Mouse (Mus musculus) MEL-GATA-1-ER (cell line): ENCODE data around the gene Fosl2.
A peak's percentile ranks its signal among the peaks of the same experiment; 100 is the strongest.

Experiments
- DNase-seq: peaks from one replicate; pipeline ENCODE4 v3.0.0-alpha.2; 2012; ENCODE audit warnings: low read depth; ENCODE audit errors: extremely low read depth

The Fosl2 gene

DNA sequence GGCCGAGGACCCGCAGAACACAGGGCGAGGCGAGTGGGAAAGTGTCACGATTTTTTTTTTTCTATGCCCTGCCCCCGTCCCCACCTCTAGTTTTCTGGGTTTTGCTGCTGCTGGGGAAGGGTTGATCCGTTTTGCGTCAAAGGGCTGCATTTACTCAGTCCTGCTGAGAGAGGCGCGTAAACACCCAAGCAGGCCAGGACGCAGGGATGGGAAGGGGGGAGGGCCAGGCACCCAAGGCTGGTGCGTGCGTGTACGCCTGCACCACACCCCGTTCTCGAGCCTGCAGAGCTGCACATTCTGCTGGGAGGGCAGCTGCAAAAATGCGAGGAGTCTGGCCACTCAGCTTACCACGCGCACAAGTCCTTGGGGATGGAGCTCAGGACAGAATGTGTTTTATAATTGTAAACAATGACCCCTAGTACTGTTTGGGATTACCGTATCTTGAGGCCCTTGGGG is 2.0 kb upstream of the Fosl2 start:
- DNase-seq = no peak

DNA sequence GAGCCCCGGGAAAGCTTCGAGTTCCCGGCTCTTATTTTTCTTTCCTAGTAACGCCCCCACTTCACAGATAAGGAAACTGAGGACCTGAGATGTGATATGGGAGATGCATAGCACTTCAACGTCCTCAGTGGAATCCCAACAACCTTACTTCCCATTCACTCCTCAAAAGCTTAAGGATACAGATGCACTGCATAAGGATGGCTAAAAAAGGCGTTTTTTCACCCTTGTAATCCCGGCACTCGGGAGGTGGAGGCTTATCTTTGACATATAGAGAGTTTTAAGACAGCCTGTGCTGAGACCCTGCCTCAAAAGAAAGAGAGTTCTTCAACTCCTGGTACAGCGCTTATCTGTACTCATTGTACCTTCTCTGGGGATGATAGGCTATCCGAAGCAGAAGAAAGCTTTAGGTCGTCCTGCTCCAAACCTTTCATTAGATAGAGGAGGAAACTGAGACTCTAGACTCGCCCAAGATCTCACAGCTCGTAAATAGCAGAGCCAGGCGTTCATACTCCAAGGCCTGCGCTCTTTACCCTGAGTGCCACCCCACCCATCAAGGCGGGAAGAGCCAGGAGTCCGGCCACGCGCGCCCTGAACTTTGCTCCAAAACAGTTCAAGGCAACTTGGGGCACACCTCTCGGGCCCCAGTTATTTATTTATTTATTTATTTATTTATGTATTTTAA is 1.4 kb upstream of the Fosl2 start:
- DNase-seq = peak; percentile 38

DNA sequence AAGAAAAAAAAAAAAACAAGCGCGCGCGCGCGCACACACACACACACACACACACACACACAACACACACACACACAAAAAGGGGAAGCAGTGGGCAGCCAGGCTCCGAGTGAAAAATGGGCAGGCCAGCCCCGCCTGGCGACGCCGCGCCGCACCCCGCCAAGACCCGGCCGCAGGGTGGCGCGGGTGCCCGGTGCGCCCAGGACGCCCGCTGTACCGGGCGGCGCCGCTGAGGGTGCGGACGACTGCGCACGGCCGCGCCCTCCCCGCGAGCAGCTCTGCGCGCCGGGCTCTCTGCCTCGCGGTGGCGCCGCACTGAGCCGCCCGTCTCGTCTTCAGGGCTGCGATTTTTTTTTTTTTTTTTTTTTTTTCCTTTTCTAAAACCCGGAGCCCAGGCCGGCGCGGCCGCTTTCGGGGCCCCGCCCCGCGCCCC is 682 bp upstream of the Fosl2 start:
- peak; percentile 67 for DNase-seq

GRCm38 (mm10) chr5:32136301-32136863 is 781 bp downstream of the Fosl2 start:
- DNase-seq = peak; percentile 44

DNA sequence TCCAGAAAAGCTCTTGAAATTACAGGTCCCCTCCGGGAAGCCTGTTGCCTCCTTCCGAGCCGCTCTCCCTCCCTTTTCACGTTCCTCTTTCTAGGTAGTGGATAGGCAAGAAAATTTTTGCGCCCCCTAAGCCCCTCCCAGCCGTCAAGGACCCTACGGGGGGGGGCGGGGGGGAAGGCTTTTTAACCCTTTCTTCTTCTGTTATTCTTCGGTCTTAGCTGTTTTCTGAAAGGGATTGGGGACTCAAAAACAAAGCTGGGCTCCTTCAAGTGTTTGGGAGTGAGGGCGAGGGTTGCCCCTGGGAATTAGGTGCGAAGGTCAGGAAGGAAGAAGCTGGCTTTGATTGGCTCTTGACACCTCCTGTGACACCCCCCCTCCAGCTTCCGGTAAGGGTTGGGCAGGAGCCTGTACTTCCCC is 1.5 kb downstream of the Fosl2 start:
- DNase-seq = peak; percentile 62

- DNase-seq = peak; percentile 22
Observed at GRCm38 (mm10) chr5:32138446-32139195, 3.0 kb downstream of the Fosl2 start.

DNA sequence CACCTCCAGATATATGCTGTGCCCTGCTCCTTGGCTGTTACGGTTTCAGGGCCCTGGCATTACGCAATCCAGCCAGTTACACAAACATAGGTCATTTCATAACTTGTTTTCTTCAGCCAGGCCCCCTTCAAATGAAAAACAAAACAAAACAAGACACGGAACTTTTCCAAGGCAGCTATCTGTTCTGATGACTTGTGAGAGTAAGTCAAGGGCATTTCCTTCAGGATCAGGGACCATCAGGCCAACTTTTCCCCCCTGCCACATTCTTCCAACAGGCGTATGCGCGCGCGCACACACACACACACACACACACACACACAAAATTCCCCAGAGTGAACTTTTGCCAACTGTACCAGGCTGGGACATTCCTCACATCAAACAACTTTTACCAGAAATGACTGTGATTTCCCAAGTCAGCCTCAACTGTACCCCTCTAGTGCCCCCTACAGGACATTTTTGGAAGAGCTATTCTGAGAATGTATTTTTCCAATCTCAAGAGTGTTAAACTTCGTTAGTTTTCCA is 4.0 kb downstream of the Fosl2 start:
- DNase-seq = peak; percentile 33

DNA sequence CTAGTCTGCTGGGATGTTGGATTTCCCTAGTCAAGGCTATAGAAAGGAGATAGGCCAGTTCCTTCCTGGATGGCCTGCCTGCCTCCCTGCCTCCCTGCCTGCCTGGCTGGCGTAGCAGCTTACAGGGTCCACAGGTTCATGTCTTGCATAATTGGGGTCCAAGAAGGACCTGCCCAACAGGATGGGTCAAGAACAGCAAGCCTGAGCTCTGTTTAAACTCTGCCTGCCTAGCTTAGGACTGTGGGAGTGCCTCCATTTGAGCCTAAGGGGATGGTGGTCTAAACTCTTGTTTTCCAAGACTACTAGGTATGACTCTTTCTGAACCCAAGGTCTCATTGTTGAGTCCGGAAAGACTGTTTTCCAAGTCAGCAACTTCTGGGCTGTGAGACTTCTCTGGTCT is 6.3 kb downstream of the Fosl2 start:
- DNase-seq = no peak

- no peak for DNase-seq
Observed at GRCm38 (mm10) chr5:32143433-32143970, 7.9 kb downstream of the Fosl2 start.

- DNase-seq = no peak
Observed at GRCm38 (mm10) chr5:32146281-32146680, 10.7 kb downstream of the Fosl2 start.

DNA sequence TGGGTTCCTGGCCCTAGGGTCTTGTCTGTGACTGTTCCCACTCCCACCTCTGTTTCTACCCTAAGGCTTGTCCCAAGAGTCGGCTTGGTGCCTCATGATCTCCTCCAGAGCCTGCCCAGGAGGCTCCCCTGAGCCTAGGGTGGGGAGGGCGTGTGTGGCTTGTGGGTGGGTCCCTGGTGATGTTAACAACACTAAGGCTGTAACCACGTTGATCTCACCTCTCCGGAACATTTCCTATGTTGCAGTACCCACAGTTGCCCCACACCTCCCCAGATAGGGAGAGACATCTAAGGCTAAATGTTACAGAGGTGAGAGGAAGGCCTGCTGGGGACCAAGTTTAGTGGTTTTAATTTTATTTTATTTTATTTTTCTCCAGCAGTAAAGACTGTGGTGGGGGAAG is 13.0 kb downstream of the Fosl2 start:
- DNase-seq = no peak

DNA sequence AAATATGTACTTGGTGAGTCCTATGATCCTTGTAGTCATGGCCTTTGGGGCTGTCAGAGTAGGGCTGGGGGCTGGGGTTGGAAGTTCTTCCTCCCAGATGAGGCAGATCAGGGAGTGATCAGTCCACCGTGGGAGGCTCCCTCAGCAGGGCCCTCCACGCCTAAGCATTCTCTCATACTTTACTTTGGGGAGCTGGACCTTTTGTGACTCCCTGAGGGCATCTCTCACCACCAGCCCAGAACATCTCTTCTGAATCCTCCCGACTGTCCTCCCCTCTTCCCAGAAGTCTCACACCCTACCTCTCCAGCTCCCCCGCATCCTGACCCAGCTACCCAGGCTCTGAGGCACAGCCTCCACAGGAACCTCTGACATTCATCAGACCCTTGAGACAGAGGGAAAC is 15.6 kb downstream of the Fosl2 start:
- DNase-seq = no peak

- DNase-seq = no peak
Observed at GRCm38 (mm10) chr5:32152725-32153417, 17.3 kb downstream of the Fosl2 start.

DNA sequence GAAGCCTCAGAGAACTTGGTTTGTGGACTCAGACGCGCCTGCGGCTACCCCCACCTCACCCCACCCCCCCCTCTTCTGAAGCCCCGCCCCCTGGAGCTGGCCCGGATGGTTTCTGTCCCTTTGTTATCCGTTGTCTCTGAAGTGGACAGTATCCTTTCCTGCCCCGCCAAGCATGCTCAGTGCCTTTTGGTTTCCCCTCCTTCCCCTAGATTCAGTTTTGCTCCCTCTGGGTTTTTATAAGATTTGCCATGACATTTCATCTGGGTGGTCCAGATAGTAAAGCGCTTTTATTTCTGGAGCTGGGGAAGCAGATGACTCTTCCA is 17.8 kb downstream of the Fosl2 start:
- no peak for DNase-seq

- DNase-seq = no peak
Observed at GRCm38 (mm10) chr5:32153791-32154490, 18.3 kb downstream of the Fosl2 start.

DNA sequence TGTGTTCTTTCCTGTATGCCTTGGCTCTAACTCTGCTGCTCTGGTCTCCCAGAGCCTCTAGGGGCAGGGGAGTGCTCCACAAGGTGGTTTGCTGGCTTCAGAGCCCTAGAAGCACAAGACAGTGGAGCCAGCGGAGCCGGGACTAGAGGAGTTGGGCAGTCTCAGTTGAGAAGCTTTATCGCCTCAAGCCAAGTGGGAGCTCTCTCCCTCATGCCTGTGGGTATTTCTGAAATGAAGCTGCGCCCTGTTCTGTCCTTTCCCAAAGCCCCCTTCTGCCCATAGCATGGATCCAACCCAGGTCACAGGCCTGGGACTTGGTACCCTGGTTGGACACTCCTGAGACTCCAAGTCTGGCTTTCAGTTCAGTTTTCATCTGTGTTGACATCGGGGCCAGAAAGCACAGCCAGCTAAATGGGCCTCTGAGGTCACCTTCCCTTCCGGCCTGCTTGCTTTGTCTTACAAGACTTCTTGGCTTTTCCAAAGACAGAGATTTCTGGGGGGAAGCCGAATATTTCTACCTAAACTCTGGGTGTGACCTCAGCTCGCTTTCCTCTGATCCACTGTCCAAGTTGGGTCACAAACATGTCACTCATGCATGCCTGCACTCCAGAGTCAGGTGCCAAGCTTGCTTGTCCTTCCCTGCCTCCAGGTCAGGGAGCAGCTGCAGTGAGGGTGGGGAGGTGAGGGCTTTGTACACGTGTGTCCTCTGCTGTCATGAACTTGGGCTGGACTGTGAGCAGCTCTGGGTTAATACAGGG is 19.5 kb downstream of the Fosl2 start:
- no peak for DNase-seq

DNA sequence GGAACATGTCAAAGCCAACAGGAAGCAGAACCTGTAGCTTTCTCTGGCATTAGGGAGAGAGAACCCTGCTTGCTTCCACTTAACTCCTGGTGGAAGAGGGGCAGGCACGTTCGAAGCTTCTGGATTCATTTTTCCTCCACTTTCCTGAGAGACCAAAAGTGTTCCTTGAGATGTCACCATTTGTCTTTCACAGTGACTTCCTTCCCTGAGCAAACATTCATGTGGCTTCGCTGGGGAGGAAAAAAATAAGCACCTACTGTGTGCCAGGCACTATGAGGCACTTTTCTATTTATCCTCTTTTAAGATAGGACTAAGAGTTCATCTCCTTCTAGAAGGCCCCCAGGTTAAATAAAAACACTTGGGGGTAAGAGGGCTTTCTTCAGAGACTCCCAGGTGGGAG is 20.3 kb downstream of the Fosl2 start:
- no peak for DNase-seq

DNA sequence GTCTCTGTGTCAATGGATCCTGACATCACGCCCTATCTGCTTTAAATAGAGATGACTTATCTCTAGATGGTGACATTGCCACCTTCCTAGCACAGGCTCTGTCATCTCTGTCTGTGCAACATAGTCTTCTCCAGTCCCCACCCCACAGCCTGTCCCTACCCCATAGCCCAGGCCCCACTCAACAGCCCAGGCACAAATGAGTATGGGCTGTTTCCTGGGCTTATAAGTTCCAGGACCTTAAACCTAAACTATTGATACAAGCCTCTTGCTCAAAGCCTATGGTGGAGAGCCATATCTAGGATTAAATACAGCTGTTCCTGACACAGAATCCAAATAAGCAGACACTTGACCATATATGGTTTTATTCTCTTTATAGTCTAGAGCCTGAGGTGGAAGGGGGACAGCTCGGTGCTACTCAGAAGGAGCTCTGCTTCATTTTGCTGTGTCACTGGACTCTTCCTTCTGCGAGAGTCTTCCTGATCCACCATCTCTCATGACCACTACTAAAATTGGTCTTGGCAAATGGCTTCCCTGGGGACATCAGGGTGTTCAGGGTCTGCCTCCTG is 28.0 kb downstream of the Fosl2 start:
- no peak for DNase-seq

GRCm38 (mm10) chr5:32172188-32172587 is 36.6 kb downstream of the Fosl2 start:
- no peak for DNase-seq

GRCm38 (mm10) chr5:32176800-32177199 is 41.2 kb downstream of the Fosl2 start:
- DNase-seq = peak; percentile 17
